Mouse (Mus musculus): ENCODE results near the gene Fhit. TPM values are rescaled to one million over a fixed set of nuclear protein-coding genes. Genes with fewer than 3 reads are reported as not detected.
"Not testable (repeated sequence)": the region's sequence is repeated elsewhere in the genome, so short reads cannot be mapped to it uniquely, and the experiment has no call there.

The Fhit gene
- polyA plus RNA-seq, 1 experiment from 2014 or later: 4.1 TPM

GRCm38 (mm10) chr14:10797595-10797994 lies 364.2 kb downstream of the Fhit start:
- WGBS: 62% methylated on average over 1 of the region's 1 CpGs
- Histone ChIP-seq H3K4me3 (no peak overlapping the region), H3K36me3 (no peaks in the 10 kb centered on the region), H3K9ac (no peak overlapping the region), H3K9me3 (replicated peaks) (no peaks in the 10 kb centered on the region), H3K27me3 (no peaks in the 10 kb centered on the region), H3K27ac (no peak overlapping the region), H3K4me1 (replicated peaks) (no peaks in the 10 kb centered on the region), H3K4me2 (no peak overlapping the region)
- ATAC-seq (replicated peaks; ENCODE audit: insufficient number of reproducible peaks, insufficient read depth, low FRiP score, low read depth): no peak

DNA sequence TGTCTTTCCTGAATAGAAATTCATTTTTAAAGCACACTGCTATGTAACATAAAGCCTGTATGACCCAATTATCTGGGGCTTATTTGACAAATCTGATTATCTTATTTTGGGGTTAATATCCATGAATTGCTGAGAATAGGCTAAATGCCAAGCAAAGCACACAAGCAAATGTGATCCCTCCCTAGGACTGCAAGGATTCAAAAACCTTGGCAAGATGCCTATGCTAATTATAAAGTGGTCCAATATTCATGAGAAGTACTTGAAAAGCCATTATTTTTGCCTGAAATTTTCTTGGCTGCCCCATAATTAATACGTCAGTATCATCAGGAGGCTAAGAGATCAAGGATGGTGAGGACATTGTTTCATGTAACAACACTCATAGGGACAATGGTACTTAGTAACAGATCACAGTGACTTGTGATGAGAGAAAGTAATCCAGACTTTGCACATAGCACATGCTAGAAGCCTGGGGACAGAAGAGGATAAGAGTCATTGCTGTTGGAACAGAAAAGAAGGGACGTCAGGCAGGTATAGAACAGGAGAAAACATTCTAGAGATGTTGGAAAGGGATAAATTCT lies 366.2 kb downstream of the Fhit start:
- no peaks in the 10 kb centered on the region for H3K27me3 ChIP-seq
- H3K36me3 ChIP-seq: no peaks in the 10 kb centered on the region
- ATAC-seq (replicated peaks; ENCODE audit: insufficient number of reproducible peaks, insufficient read depth, low FRiP score, low read depth): no peak
- H3K9me3 ChIP-seq (replicated peaks): no peaks in the 10 kb centered on the region
- 54% methylated on average over 2 of the region's 2 CpGs for WGBS
- H3K27ac ChIP-seq: no peak overlapping the region
- H3K4me2 ChIP-seq: no peak overlapping the region
- H3K9ac ChIP-seq: no peak overlapping the region
- H3K4me3 ChIP-seq: no peak overlapping the region
- no peaks in the 10 kb centered on the region for H3K4me1 ChIP-seq (replicated peaks)

DNA sequence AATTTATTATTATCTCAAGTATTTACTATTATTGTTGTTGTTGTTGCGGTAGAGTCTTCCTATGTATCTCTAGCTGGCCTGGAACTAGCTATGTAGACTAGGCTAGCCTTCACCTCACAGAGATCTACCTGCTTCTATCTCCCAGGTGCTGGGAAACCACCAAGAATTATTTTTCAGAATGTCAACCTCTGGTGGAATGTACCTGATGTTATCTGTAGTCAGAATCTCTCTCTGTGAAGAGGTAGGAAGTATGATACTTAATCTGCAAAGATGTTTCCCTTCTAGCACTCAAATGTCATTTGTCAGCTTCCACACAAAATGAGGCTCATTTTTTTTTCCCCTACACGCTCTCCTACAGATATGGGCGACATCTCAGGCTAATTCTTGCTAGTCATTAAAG lies 377.9 kb downstream of the Fhit start:
- Histone ChIP-seq H3K4me1 (replicated peaks) (no peaks in the 10 kb centered on the region), H3K9ac (no peak overlapping the region), H3K27me3 (no peaks in the 10 kb centered on the region), H3K36me3 (no peaks in the 10 kb centered on the region), H3K4me3 (no peak overlapping the region), H3K9me3 (replicated peaks) (no peaks in the 10 kb centered on the region), H3K27ac (no peak overlapping the region), H3K4me2 (no peak overlapping the region)
- WGBS: 83% methylated on average over 3 of the region's 3 CpGs
- no peak for ATAC-seq (replicated peaks; ENCODE audit: insufficient number of reproducible peaks, insufficient read depth, low FRiP score, low read depth)

DNA sequence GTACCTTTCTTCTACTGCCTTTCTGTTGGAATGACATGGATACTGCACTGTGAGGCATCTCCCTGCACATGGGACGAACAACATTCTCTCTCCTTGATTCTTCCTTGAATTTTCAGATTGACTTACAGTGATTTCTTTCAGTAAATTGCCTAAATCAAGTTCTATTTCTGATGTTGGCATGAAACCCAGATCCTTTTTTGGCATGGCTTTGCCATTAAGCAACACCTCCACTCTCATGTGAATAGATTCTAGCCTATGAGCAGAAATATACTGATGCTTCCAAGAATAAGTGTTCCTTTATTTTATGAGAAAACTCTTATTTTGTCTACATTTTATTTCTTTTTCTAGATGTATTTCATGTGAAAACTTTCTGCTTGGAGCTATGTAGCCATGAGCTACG lies 383.1 kb downstream of the Fhit start:
- Histone ChIP-seq H3K27ac (no peak overlapping the region), H3K4me1 (replicated peaks) (no peaks in the 10 kb centered on the region), H3K9me3 (replicated peaks) (no peaks in the 10 kb centered on the region), H3K36me3 (no peaks in the 10 kb centered on the region), H3K4me3 (no peak overlapping the region), H3K4me2 (no peak overlapping the region), H3K27me3 (no peaks in the 10 kb centered on the region), H3K9ac (no peak overlapping the region)
- ATAC-seq (replicated peaks; ENCODE audit: insufficient number of reproducible peaks, insufficient read depth, low FRiP score, low read depth): no peak
- 83% methylated on average over 2 of the region's 2 CpGs for WGBS

GRCm38 (mm10) chr14:10754883-10755282 lies 407.0 kb downstream of the Fhit start:
- not testable (repeated sequence) for H3K27me3 ChIP-seq; H3K36me3 ChIP-seq; H3K4me3 ChIP-seq; H3K4me2 ChIP-seq; H3K27ac ChIP-seq; H3K9me3 ChIP-seq (replicated peaks); H3K9ac ChIP-seq; H3K4me1 ChIP-seq (replicated peaks); ATAC-seq (replicated peaks; ENCODE audit: insufficient number of reproducible peaks, insufficient read depth, low FRiP score, low read depth)
- WGBS: 91% methylated on average over 1 of the region's 1 CpGs

DNA sequence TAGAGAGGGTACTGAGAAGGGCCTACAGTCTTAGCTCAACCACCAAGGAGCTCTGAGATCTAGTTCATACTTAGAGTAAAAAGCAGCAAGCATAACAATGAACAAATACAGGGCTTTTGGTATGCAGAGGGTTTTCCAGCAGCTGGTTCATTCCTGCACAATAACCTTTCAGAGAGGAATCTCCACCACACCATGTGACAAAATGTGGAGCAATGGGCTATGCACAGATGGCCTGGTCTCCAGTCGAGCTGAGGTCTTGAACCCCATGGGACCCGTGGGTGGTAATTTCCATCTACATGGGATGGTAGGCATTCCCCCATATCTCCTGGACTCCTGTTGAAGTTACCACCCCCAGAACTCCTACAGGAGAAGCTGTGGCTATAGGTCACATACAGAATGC lies 423.8 kb downstream of the Fhit start:
- Histone ChIP-seq H3K36me3 (no peaks in the 10 kb centered on the region), H3K9me3 (replicated peaks) (no peaks in the 10 kb centered on the region), H3K27me3 (no peaks in the 10 kb centered on the region), H3K4me1 (replicated peaks) (no peaks in the 10 kb centered on the region), H3K9ac (no peak overlapping the region), H3K4me3 (no peak overlapping the region), H3K27ac (no peak overlapping the region), H3K4me2 (no peak overlapping the region)
- no peak for ATAC-seq (replicated peaks; ENCODE audit: insufficient number of reproducible peaks, insufficient read depth, low FRiP score, low read depth)
- 58% methylated on average over 2 of the region's 2 CpGs for WGBS

DNA sequence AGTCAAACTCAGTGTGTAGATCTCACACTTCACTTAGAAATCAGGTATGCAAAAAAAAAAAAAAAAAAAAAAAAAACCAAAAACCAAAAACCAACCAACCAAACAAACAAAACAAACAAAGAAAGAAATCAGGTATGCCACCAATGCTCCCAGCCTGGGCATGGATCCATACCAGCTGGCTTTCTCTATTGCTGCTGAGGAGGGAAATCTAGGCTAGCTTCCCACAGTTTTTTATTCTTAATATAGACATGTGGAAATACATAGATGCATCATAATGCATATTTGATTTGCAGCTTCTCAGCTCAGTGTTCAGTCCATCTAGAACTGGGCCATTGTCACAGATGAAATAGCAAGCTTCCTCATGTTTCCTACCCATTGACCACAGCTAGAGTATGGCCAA lies 439.3 kb downstream of the Fhit start:
- no peaks in the 10 kb centered on the region for H3K9me3 ChIP-seq (replicated peaks)
- H3K27me3 ChIP-seq: no peaks in the 10 kb centered on the region
- no peak overlapping the region for H3K4me3 ChIP-seq
- no peaks in the 10 kb centered on the region for H3K4me1 ChIP-seq (replicated peaks)
- no peak for ATAC-seq (replicated peaks; ENCODE audit: insufficient number of reproducible peaks, insufficient read depth, low FRiP score, low read depth)
- no peak overlapping the region for H3K27ac ChIP-seq
- H3K9ac ChIP-seq: no peak overlapping the region
- no peaks in the 10 kb centered on the region for H3K36me3 ChIP-seq
- no peak overlapping the region for H3K4me2 ChIP-seq

- Histone ChIP-seq H3K36me3 (no peaks in the 10 kb centered on the region), H3K9me3 (replicated peaks) (no peaks in the 10 kb centered on the region), H3K4me3 (no peak overlapping the region), H3K4me1 (replicated peaks) (no peaks in the 10 kb centered on the region), H3K4me2 (no peak overlapping the region), H3K9ac (no peak overlapping the region), H3K27ac (no peak overlapping the region), H3K27me3 (no peaks in the 10 kb centered on the region)
- no peak for ATAC-seq (replicated peaks; ENCODE audit: insufficient number of reproducible peaks, insufficient read depth, low FRiP score, low read depth)
- 61% methylated on average over 3 of the region's 3 CpGs for WGBS
These were observed 448.9 kb downstream of the Fhit start for GRCm38 (mm10) chr14:10712916-10713315.

GRCm38 (mm10) chr14:10712522-10712881 lies 449.3 kb downstream of the Fhit start:
- H3K9ac ChIP-seq: no peak overlapping the region
- WGBS: 91% methylated on average over 7 of the region's 7 CpGs
- no peaks in the 10 kb centered on the region for H3K4me1 ChIP-seq (replicated peaks)
- H3K4me2 ChIP-seq: no peak overlapping the region
- no peak overlapping the region for H3K27ac ChIP-seq
- H3K27me3 ChIP-seq: no peaks in the 10 kb centered on the region
- ATAC-seq (replicated peaks; ENCODE audit: insufficient number of reproducible peaks, insufficient read depth, low FRiP score, low read depth): no peak
- no peaks in the 10 kb centered on the region for H3K36me3 ChIP-seq
- H3K4me3 ChIP-seq: no peak overlapping the region
- no peaks in the 10 kb centered on the region for H3K9me3 ChIP-seq (replicated peaks)

GRCm38 (mm10) chr14:10711841-10712521 lies 449.9 kb downstream of the Fhit start:
- H3K27me3 ChIP-seq: no peaks in the 10 kb centered on the region
- no peak overlapping the region for H3K27ac ChIP-seq
- no peaks in the 10 kb centered on the region for H3K4me1 ChIP-seq (replicated peaks)
- ATAC-seq (replicated peaks; ENCODE audit: insufficient number of reproducible peaks, insufficient read depth, low FRiP score, low read depth): no peak
- H3K36me3 ChIP-seq: no peaks in the 10 kb centered on the region
- H3K9me3 ChIP-seq (replicated peaks): no peaks in the 10 kb centered on the region
- no peak overlapping the region for H3K4me2 ChIP-seq
- no peak overlapping the region for H3K4me3 ChIP-seq
- 85% methylated on average over 5 of the region's 5 CpGs for WGBS
- H3K9ac ChIP-seq: no peak overlapping the region

GRCm38 (mm10) chr14:10710796-10711311 lies 451.0 kb downstream of the Fhit start:
- Histone ChIP-seq H3K36me3 (no peaks in the 10 kb centered on the region), H3K4me1 (replicated peaks) (no peaks in the 10 kb centered on the region), H3K4me3 (no peak overlapping the region), H3K27me3 (no peaks in the 10 kb centered on the region), H3K27ac (no peak overlapping the region), H3K9ac (no peak overlapping the region), H3K4me2 (no peak overlapping the region), H3K9me3 (replicated peaks) (no peaks in the 10 kb centered on the region)
- WGBS: 85% methylated on average over 12 of the region's 12 CpGs
- ATAC-seq (replicated peaks; ENCODE audit: insufficient number of reproducible peaks, insufficient read depth, low FRiP score, low read depth): no peak

- Histone ChIP-seq H3K27me3 (no peaks in the 10 kb centered on the region), H3K9me3 (replicated peaks) (no peaks in the 10 kb centered on the region), H3K4me3 (no peak overlapping the region), H3K27ac (no peak overlapping the region), H3K36me3 (no peaks in the 10 kb centered on the region), H3K9ac (no peak overlapping the region), H3K4me2 (no peak overlapping the region), H3K4me1 (replicated peaks) (no peaks in the 10 kb centered on the region)
- 50% methylated on average over 2 of the region's 2 CpGs for WGBS
- ATAC-seq (replicated peaks; ENCODE audit: insufficient number of reproducible peaks, insufficient read depth, low FRiP score, low read depth): no peak
These were observed 460.1 kb downstream of the Fhit start for GRCm38 (mm10) chr14:10701707-10702106.

All from heart, embryonic 15.5 days (tissue).